Mouse (Mus musculus) brain, embryonic 14.5 days (tissue): Measurements from ENCODE around the gene Pcdh15. TPM values are rescaled to one million over a fixed set of nuclear protein-coding genes. Genes with fewer than 3 reads are reported as not detected.

Experiments used
- DNase-seq: peaks from one replicate; pipeline ENCODE4 v3.0.0-alpha.2; 2011; ENCODE audit warnings: low read depth
- CTCF ChIP-seq: fragments of 200-500 bp; IDR thresholded peaks from 2 replicates; pipeline ENCODE4 v1.5.1; 2012; ENCODE audit warnings: inconsistent platforms, mild to moderate bottlenecking, moderate library complexity, borderline replicate concordance; ENCODE audit not compliant: insufficient read depth, insufficient read length; ENCODE audit errors: extremely low read depth
- POLR2A ChIP-seq: fragments of 200-500 bp; IDR thresholded peaks from 2 replicates; pipeline ENCODE4 v1.6.1; 2012; ENCODE audit warnings: mild to moderate bottlenecking, inconsistent platforms, borderline replicate concordance; ENCODE audit not compliant: poor library complexity, insufficient read depth, insufficient read length, severe bottlenecking; ENCODE audit errors: extremely low read depth
- polyA plus RNA-seq: library from polyadenylated mRNA; depleted of rRNA; stranded (reverse); fragments of >200 nt; gene quantifications from 2 replicates; pipeline ENCODE4 v1.2.3, GENCODE M21; 2012

Pcdh15 gene
- polyA plus RNA-seq, 1 experiment = 10.1 TPM

GRCm38 (mm10) chr10:73823214-73823613, 724.1 kb downstream of the Pcdh15 start:
- DNase-seq = no peak
- no peak for TF ChIP-seq POLR2A
- TF ChIP-seq CTCF = no peak

- TF ChIP-seq CTCF (no peak), POLR2A (no peak)
- peak; percentile 38 for DNase-seq
Measured at GRCm38 (mm10) chr10:73826354-73826753, 727.2 kb downstream of the Pcdh15 start.

GRCm38 (mm10) chr10:73828781-73829180, 729.6 kb downstream of the Pcdh15 start:
- no peak for DNase-seq
- no peak for TF ChIP-seq POLR2A
- no peak for TF ChIP-seq CTCF

- TF ChIP-seq CTCF (no peak), POLR2A (no peak)
- DNase-seq = peak; percentile 5
Measured at GRCm38 (mm10) chr10:73844998-73845397, 745.9 kb downstream of the Pcdh15 start.

- DNase-seq = peak; percentile 24
Measured at GRCm38 (mm10) chr10:73862181-73862580, 763.0 kb downstream of the Pcdh15 start.

GRCm38 (mm10) chr10:73878055-73878728, 779.0 kb downstream of the Pcdh15 start:
- TF ChIP-seq POLR2A (no peak), CTCF (no peak)

More at GRCm38 (mm10) chr10:73862181-73862580, 763.0 kb downstream of the Pcdh15 start:
- TF ChIP-seq CTCF = no peak
- no peak for TF ChIP-seq POLR2A

GRCm38 (mm10) chr10:73878729-73879067, 779.6 kb downstream of the Pcdh15 start:
- peak; percentile 53 for DNase-seq

More at GRCm38 (mm10) chr10:73878055-73878728, 779.0 kb downstream of the Pcdh15 start:
- DNase-seq = peak; percentile 25

GRCm38 (mm10) chr10:73887771-73888170, 788.6 kb downstream of the Pcdh15 start:
- TF ChIP-seq POLR2A = no peak
- TF ChIP-seq CTCF = no peak
- DNase-seq = peak; percentile 18

More at GRCm38 (mm10) chr10:73878729-73879067, 779.6 kb downstream of the Pcdh15 start:
- TF ChIP-seq CTCF (no peak), POLR2A (no peak)

- no peak for DNase-seq
- no peak for TF ChIP-seq POLR2A
- TF ChIP-seq CTCF = no peak
Measured at GRCm38 (mm10) chr10:73892251-73892650, 793.1 kb downstream of the Pcdh15 start.

- DNase-seq = peak; percentile 49
- no peak for TF ChIP-seq POLR2A
- TF ChIP-seq CTCF = no peak
Measured at GRCm38 (mm10) chr10:73896086-73896607, 797.0 kb downstream of the Pcdh15 start.

GRCm38 (mm10) chr10:73899165-73899564, 800.0 kb downstream of the Pcdh15 start:
- TF ChIP-seq POLR2A = no peak
- TF ChIP-seq CTCF = no peak
- no peak for DNase-seq

GRCm38 (mm10) chr10:73907626-73908025, 808.5 kb downstream of the Pcdh15 start:
- TF ChIP-seq CTCF = no peak
- TF ChIP-seq POLR2A = no peak
- DNase-seq = no peak
